Mouse (Mus musculus): ENCODE data around the gene Glrp1. TPM values are rescaled to one million over a fixed set of nuclear protein-coding genes. Genes with fewer than 3 reads are reported as not detected.

The Glrp1 gene
- polyA plus RNA-seq, 1 experiment from 2014 or later: not detected

GRCm38 (mm10) chr1:88506412-88506811 lies 3.5 kb downstream of the Glrp1 start:
- H3K27ac ChIP-seq (ENCODE audit: low read depth, low read length): no peak overlapping the region
- H3K4me2 ChIP-seq (ENCODE audit: low read depth): no peak overlapping the region
- H3K4me1 ChIP-seq (ENCODE audit: control insufficient read depth, insufficient read depth, low read length): peaks cover 3% of the 10 kb centered on the region; the same call in 1 of the 2 replicates
- H3K4me3 ChIP-seq (ENCODE audit: low read depth, low read length): no peak overlapping the region
- DNase-seq (ENCODE audit: low spot score) (no peak), ATAC-seq (ENCODE audit: insufficient read depth, low FRiP score, low TSS enrichment) (no peak)
- 79% methylated on average over 5 of the region's 5 CpGs for whole genome bisulfite sequencing
- H3K9me3 ChIP-seq (ENCODE audit: control insufficient read depth, low read length): no peaks in the 10 kb centered on the region
- H3K27me3 ChIP-seq (ENCODE audit: control insufficient read depth, insufficient read depth, low read length): no peaks in the 10 kb centered on the region
- H3K9ac ChIP-seq (ENCODE audit: low read length): no peak overlapping the region
- no peaks in the 10 kb centered on the region for H3K36me3 ChIP-seq (ENCODE audit: control insufficient read depth, insufficient read depth, low read length)

GRCm38 (mm10) chr1:88505697-88506096 lies 4.2 kb downstream of the Glrp1 start:
- Histone ChIP-seq H3K36me3 (ENCODE audit: control insufficient read depth, insufficient read depth, low read length) (no peaks in the 10 kb centered on the region), H3K27me3 (ENCODE audit: control insufficient read depth, insufficient read depth, low read length) (no peaks in the 10 kb centered on the region), H3K27ac (ENCODE audit: low read depth, low read length) (no peak overlapping the region), H3K4me2 (ENCODE audit: low read depth) (no peak overlapping the region), H3K4me3 (ENCODE audit: low read depth, low read length) (no peak overlapping the region), H3K4me1 (ENCODE audit: control insufficient read depth, insufficient read depth, low read length) (peaks cover 3% of the 10 kb centered on the region; the same call in 1 of the 2 replicates), H3K9me3 (ENCODE audit: control insufficient read depth, low read length) (no peaks in the 10 kb centered on the region), H3K9ac (ENCODE audit: low read length) (no peak overlapping the region)
- WGBS: 79% methylated on average over 6 of the region's 6 CpGs
- ATAC-seq (ENCODE audit: insufficient read depth, low FRiP score, low TSS enrichment) (no peak), DNase-seq (ENCODE audit: low spot score) (no peak)

- H3K4me2 ChIP-seq (ENCODE audit: low read depth): no peak overlapping the region
- no peak overlapping the region for H3K27ac ChIP-seq (ENCODE audit: low read depth, low read length)
- H3K4me3 ChIP-seq (ENCODE audit: low read depth, low read length): no peak overlapping the region
These were observed 5.3 kb downstream of the Glrp1 start for GRCm38 (mm10) chr1:88504531-88504945.

GRCm38 (mm10) chr1:88502822-88503221 lies 7.0 kb downstream of the Glrp1 start:
- H3K4me2 ChIP-seq (ENCODE audit: low read depth): no peak overlapping the region
- ATAC-seq (ENCODE audit: insufficient read depth, low FRiP score, low TSS enrichment) (no peak), DNase-seq (ENCODE audit: low spot score) (no peak)
- H3K9ac ChIP-seq (ENCODE audit: low read length): no peak overlapping the region
- no peaks in the 10 kb centered on the region for H3K27me3 ChIP-seq (ENCODE audit: control insufficient read depth, insufficient read depth, low read length)
- no peak overlapping the region for H3K4me3 ChIP-seq (ENCODE audit: low read depth, low read length)
- 93% methylated on average over 1 of the region's 1 CpGs for WGBS
- no peak overlapping the region for H3K27ac ChIP-seq (ENCODE audit: low read depth, low read length)
- no peaks in the 10 kb centered on the region for H3K9me3 ChIP-seq (ENCODE audit: control insufficient read depth, low read length)
- no peaks in the 10 kb centered on the region for H3K36me3 ChIP-seq (ENCODE audit: control insufficient read depth, insufficient read depth, low read length)
- H3K4me1 ChIP-seq (ENCODE audit: control insufficient read depth, insufficient read depth, low read length): peaks cover 3% of the 10 kb centered on the region; the same call in 1 of the 2 replicates

More at GRCm38 (mm10) chr1:88504531-88504945, 5.3 kb downstream of the Glrp1 start:
- H3K27me3 ChIP-seq (ENCODE audit: control insufficient read depth, insufficient read depth, low read length): no peaks in the 10 kb centered on the region
- no peak for ATAC-seq (ENCODE audit: insufficient read depth, low FRiP score, low TSS enrichment)
- no peaks in the 10 kb centered on the region for H3K9me3 ChIP-seq (ENCODE audit: control insufficient read depth, low read length)
- no peak overlapping the region for H3K9ac ChIP-seq (ENCODE audit: low read length)
- WGBS: 20% methylated on average over 7 of the region's 7 CpGs
- H3K36me3 ChIP-seq (ENCODE audit: control insufficient read depth, insufficient read depth, low read length): no peaks in the 10 kb centered on the region
- DNase-seq (ENCODE audit: low spot score): no peak
- H3K4me1 ChIP-seq (ENCODE audit: control insufficient read depth, insufficient read depth, low read length): peaks cover 3% of the 10 kb centered on the region; the same call in 1 of the 2 replicates

GRCm38 (mm10) chr1:88499230-88499737 lies 10.6 kb downstream of the Glrp1 start:
- no peak overlapping the region for H3K4me3 ChIP-seq (ENCODE audit: low read depth, low read length)
- no peaks in the 10 kb centered on the region for H3K4me1 ChIP-seq (ENCODE audit: control insufficient read depth, insufficient read depth, low read length)
- no peaks in the 10 kb centered on the region for H3K27me3 ChIP-seq (ENCODE audit: control insufficient read depth, insufficient read depth, low read length)
- 85% methylated on average over 11 of the region's 11 CpGs for WGBS
- H3K9me3 ChIP-seq (ENCODE audit: control insufficient read depth, low read length): no peaks in the 10 kb centered on the region
- no peaks in the 10 kb centered on the region for H3K36me3 ChIP-seq (ENCODE audit: control insufficient read depth, insufficient read depth, low read length)
- H3K4me2 ChIP-seq (ENCODE audit: low read depth): no peak overlapping the region
- H3K9ac ChIP-seq (ENCODE audit: low read length): no peak overlapping the region
- H3K27ac ChIP-seq (ENCODE audit: low read depth, low read length): no peak overlapping the region
- ATAC-seq (ENCODE audit: insufficient read depth, low FRiP score, low TSS enrichment): no peak
- DNase-seq (ENCODE audit: low spot score): no peak

- 85% methylated on average over 3 of the region's 3 CpGs for WGBS
- Histone ChIP-seq H3K27me3 (ENCODE audit: control insufficient read depth, insufficient read depth, low read length) (no peaks in the 10 kb centered on the region), H3K4me3 (ENCODE audit: low read depth, low read length) (no peak overlapping the region), H3K9me3 (ENCODE audit: control insufficient read depth, low read length) (no peaks in the 10 kb centered on the region), H3K4me2 (ENCODE audit: low read depth) (no peak overlapping the region), H3K9ac (ENCODE audit: low read length) (no peak overlapping the region), H3K4me1 (ENCODE audit: control insufficient read depth, insufficient read depth, low read length) (no peaks in the 10 kb centered on the region), H3K27ac (ENCODE audit: low read depth, low read length) (no peak overlapping the region), H3K36me3 (ENCODE audit: control insufficient read depth, insufficient read depth, low read length) (no peaks in the 10 kb centered on the region)
- no peak for ATAC-seq (ENCODE audit: insufficient read depth, low FRiP score, low TSS enrichment)
- DNase-seq (ENCODE audit: low spot score): no peak
These were observed 12.5 kb downstream of the Glrp1 start for GRCm38 (mm10) chr1:88497407-88497806.

- H3K4me2 ChIP-seq (ENCODE audit: low read depth): no peak overlapping the region
- DNase-seq (ENCODE audit: low spot score) (no peak), ATAC-seq (ENCODE audit: insufficient read depth, low FRiP score, low TSS enrichment) (no peak)
- no peaks in the 10 kb centered on the region for H3K36me3 ChIP-seq (ENCODE audit: control insufficient read depth, insufficient read depth, low read length)
- WGBS: 82% methylated on average over 3 of the region's 3 CpGs
- no peaks in the 10 kb centered on the region for H3K9me3 ChIP-seq (ENCODE audit: control insufficient read depth, low read length)
- no peak overlapping the region for H3K27ac ChIP-seq (ENCODE audit: low read depth, low read length)
- H3K27me3 ChIP-seq (ENCODE audit: control insufficient read depth, insufficient read depth, low read length): no peaks in the 10 kb centered on the region
- no peaks in the 10 kb centered on the region for H3K4me1 ChIP-seq (ENCODE audit: control insufficient read depth, insufficient read depth, low read length)
- H3K9ac ChIP-seq (ENCODE audit: low read length): no peak overlapping the region
- no peak overlapping the region for H3K4me3 ChIP-seq (ENCODE audit: low read depth, low read length)
These were observed 17.5 kb downstream of the Glrp1 start for GRCm38 (mm10) chr1:88492415-88492814.

GRCm38 (mm10) chr1:88491617-88492378 lies 18.1 kb downstream of the Glrp1 start:
- no peaks in the 10 kb centered on the region for H3K27me3 ChIP-seq (ENCODE audit: control insufficient read depth, insufficient read depth, low read length)
- H3K4me3 ChIP-seq (ENCODE audit: low read depth, low read length): no peak overlapping the region
- no peak overlapping the region for H3K27ac ChIP-seq (ENCODE audit: low read depth, low read length)
- no peaks in the 10 kb centered on the region for H3K9me3 ChIP-seq (ENCODE audit: control insufficient read depth, low read length)
- H3K9ac ChIP-seq (ENCODE audit: low read length): no peak overlapping the region
- 75% methylated on average over 17 of the region's 17 CpGs for WGBS
- ATAC-seq (ENCODE audit: insufficient read depth, low FRiP score, low TSS enrichment): no peak
- no peaks in the 10 kb centered on the region for H3K36me3 ChIP-seq (ENCODE audit: control insufficient read depth, insufficient read depth, low read length)
- H3K4me2 ChIP-seq (ENCODE audit: low read depth): no peak overlapping the region
- H3K4me1 ChIP-seq (ENCODE audit: control insufficient read depth, insufficient read depth, low read length): no peaks in the 10 kb centered on the region
- no peak for DNase-seq (ENCODE audit: low spot score)

- H3K27ac ChIP-seq (ENCODE audit: low read depth, low read length): no peak overlapping the region
- no peaks in the 10 kb centered on the region for H3K36me3 ChIP-seq (ENCODE audit: control insufficient read depth, insufficient read depth, low read length)
These were observed 19.7 kb downstream of the Glrp1 start for GRCm38 (mm10) chr1:88490164-88490563.

More at GRCm38 (mm10) chr1:88490164-88490563, 19.7 kb downstream of the Glrp1 start:
- Histone ChIP-seq H3K4me2 (ENCODE audit: low read depth) (no peak overlapping the region), H3K4me1 (ENCODE audit: control insufficient read depth, insufficient read depth, low read length) (no peaks in the 10 kb centered on the region), H3K4me3 (ENCODE audit: low read depth, low read length) (no peak overlapping the region), H3K27me3 (ENCODE audit: control insufficient read depth, insufficient read depth, low read length) (no peaks in the 10 kb centered on the region), H3K9me3 (ENCODE audit: control insufficient read depth, low read length) (no peaks in the 10 kb centered on the region), H3K9ac (ENCODE audit: low read length) (no peak overlapping the region)
- DNase-seq (ENCODE audit: low spot score) (no peak), ATAC-seq (ENCODE audit: insufficient read depth, low FRiP score, low TSS enrichment) (no peak)
- 90% methylated on average over 10 of the region's 10 CpGs for WGBS
